Mouse (Mus musculus) kidney, postnatal 10 days (tissue): ENCODE results near the gene Olfr155.

Source experiments
- DNase-seq: peaks from one replicate; pipeline ENCODE4 v3.0.0; 2021; ENCODE audit warnings: mixed read lengths

The Olfr155 gene

DNA sequence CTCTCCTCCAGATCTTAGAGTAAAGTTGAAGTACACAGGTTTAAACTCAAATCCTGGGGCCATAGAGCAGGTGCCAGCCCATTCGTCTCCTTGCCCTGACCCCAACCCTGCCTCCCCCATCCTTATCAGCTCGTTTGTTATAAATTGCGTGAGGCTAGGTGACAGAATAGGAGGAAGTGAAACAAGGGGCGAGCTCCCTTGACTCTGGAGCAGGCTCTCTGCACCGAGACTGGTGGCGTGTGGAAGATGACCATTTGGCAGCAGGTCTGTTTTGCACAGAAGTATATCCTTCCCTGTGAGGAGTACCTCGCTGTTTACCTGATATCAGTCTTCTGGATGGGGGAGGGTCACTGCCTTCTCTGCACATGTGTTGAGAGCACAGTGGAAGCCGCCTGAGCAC is 47.8 kb downstream of the Olfr155 start:
- no peak for DNase-seq

DNA sequence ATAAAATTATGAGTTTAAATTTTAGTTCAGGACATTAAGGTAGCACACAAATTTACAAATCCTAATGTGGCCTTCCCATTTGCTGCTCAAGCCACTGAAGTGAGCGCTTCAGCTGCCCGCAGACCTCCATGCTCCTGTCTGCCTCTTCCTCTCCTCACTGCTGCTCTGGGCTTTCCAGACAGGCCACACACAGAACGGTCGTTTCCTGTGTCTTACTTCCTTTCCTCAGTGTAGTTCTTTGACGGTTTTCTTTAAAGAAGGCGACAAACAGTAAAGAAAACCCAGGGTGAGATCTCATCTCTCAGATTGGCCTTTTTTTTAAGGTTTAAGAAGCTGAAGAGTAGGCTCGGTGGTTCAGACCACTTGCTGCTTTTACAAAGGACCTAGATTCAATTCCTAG is 52.3 kb downstream of the Olfr155 start:
- DNase-seq: no peak

DNA sequence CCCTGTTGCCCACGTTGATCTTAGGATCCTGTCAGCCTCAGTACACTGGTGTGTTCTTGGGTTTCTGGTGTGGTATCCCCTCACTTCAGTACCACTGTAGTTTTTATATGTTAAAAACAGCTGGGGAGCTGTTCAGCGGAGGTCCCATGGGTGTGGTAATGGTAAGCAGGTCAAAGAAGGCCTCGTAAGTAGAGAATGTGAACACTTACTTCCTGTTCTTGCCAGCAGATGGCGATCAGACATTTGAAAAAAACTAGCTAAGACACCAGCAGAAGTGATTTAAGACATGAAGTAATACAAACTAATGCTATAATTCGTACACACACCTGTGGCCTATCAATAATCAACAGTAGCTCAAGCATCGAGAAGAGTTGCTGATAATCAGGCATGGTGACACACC is 55.1 kb downstream of the Olfr155 start:
- DNase-seq: peak; percentile 65
